Mouse (Mus musculus) spleen, postnatal 10 days (tissue): ENCODE results near the gene Lman2.

Experiments used
- DNase-seq, 2 experiments: peaks; one replicate each; pipeline ENCODE4 v3.0.0; 2021 to 2022; ENCODE audit warnings: low spot score in 2 of 2

Gene Lman2

DNA sequence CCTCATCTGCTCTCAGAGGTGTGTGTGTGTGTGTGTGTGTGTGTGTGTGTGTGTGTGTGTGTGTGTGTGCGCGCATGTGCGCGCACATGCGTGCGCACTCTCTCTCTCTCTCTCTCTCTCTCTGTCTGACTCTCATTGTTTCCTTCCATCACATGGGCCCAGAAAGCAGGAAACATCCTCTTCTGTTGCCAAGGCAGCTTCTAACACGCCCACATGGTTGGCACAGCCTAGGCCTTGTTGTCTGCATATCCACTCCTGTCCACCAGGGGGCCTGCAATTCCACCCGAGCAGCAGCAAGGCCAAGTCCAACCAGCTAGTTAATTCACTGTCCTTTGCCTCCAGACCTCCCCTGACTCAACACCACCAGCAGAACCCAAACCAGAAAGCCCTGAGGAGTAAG is 35.0 kb downstream of the Lman2 start:
- DNase-seq = peak; percentile 88 to 92

DNA sequence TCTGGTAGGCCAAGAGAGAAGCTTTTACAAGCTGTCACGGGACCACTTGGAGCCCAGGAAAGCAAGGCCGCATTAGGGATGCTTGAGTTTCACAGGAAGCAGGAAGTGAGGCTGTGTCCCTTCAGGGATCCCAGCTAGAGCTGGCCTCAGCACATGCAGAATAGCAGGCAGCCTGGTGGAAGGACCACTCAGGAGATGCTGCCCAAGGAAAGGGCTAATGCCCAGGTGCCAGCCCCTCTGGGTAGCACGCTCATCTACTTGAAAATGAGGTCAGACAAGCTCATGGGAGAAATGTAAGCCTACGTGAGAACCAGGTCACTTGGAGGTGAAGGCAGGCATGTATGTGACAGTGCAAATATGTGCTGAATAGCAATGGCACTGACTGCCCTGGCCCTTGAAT is 35.4 kb downstream of the Lman2 start:
- DNase-seq = no peak

DNA sequence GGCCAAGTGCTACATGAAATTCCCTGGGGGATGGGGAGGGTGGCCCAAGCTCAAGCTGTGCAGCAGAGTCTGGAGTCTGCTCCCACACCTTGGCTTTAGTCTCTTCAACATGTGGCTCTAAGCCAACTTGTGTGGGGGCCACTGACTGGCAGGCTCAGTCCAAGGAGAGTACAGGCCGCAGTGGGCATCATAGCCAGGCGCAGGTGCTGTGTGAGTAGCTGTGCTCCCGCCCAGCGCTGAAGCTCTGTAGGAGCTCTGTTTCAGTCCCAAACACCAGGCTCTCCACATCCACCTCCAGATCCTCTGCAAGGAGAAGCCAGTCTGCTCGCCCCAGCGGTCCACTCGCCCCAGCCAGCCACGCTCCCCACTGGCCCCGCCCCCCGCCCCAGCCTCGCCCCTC is 37.0 kb downstream of the Lman2 start:
- DNase-seq = no peak

- peak; percentile 26 to 50 for DNase-seq
These were observed 40.3 kb downstream of the Lman2 start for GRCm38 (mm10) chr13:55322130-55322825.

GRCm38 (mm10) chr13:55321434-55322129 is 41.0 kb downstream of the Lman2 start, which contains the start of gene Rab24:
Rab24 (minus strand) TSS chr13:55321946.
- peak; percentile 85 to 93 for DNase-seq

DNA sequence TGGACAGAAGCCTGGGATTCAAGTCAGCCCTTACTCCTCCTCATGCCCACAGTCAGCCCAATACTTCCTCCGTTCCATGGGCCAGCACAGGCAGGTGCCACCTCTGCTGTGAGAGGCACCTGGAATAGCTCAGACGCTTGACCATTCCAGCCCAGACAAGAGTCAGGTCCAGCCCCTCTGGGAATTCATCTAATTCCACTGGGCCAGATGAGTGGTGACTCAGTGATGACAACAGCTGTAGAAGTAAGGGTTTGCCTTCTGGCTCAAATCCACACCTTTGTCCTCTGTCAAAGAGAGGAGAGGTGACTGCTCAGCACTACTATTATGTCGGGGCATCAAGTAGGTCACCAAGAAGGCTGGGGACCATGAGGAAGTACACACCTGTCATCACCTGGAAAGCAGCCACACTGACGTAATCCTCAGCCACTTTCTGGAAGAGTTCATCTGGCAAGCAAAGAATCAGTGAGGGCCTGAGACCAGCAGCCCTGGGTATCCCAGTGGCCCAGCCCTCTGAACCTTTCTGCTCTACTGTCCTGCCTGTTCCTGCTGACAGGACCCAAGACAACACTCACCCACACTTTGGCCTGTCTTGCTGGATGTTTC is 42.6 kb downstream of the Lman2 start, which contains the start of gene Prelid1:
Gene Prelid1, plus strand, starts transcription at position 570 of the 603 bp plus-strand sequence.
- no peak for DNase-seq

DNA sequence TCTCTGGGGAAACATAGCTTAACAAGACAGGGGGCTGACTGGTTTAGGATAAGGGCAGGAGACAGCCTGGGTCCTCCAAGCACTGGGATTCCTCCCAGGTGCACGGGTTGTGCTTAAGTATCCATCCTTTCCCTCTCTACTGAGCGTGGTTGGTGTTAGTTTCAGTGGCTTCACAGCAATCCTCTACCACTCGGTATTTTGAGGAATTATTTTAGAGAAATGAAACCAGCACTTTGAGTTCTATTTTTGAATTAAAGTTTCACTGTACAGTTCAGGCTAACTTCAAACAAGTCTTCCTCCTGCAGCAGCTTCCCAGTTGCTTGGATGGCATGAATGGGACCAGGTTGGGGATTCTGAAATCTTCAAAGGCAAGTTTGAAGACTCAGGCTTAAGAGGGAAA is 44.2 kb downstream of the Lman2 start:
- no peak for DNase-seq

DNA sequence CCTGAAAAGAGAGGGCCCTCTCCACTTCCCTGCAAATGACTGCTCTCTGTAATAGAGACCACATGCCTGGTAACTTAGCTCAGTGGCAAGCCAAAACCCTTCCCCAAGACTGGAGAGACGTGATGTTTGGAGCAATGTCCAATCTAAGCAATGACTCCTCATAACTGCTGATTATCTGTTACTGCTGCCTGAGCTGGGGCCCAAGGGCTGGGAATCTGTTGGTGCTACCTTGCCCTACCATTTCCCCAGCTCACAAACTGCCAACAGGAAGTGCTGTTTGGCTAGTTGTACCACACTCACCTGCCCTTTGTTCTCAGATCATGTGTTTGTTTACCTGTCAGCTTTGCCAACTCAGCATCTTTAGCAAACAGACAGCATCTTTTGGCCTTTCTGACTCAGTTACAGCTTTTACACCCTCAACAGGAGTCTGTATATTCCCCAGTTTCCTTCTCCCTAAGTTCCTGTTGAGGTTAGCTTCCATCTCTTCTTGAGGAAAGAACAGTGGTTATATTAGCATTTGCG is 47.6 kb downstream of the Lman2 start:
- no peak for DNase-seq

DNA sequence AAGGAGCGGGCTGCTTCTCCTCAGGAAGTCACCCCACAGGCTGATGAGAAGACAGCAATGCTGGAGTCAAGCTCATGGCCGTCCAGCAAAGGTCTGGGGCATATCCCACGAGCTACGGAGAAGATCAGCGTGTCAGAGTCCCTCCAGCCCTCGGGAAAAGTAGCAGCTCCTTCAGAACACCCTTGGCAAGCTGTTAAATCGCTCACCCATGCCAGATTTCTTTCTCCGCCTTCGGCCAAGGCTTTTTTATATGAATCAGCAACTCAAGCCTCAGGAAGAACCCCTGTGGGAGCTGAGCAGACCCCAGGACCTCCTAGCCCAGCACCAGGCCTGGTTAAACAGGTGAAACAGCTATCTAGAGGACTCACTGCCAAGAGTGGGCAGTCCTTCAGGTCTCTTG is 49.5 kb downstream of the Lman2 start:
- no peak for DNase-seq

- no peak for DNase-seq
These were observed 50.5 kb downstream of the Lman2 start for GRCm38 (mm10) chr13:55312028-55312630.

DNA sequence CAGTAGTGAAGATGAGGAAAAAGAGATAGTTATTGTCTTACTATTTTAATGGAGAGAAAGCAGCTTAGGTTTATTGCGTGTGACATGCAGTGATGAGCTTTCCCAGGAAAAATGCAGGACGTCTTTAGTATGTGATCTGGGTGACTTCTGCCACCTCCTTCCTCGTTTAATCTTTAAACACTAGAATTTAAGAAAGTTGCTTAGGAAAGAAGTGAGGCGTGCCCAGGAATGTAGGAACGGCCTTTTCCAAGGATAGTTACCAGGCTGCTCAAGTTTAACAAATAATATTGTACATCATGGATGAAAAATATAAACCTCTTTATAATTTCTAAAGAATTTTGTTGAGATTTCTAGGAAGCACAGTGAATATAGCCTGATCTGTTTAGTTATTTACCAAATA is 61.7 kb downstream of the Lman2 start:
- DNase-seq = no peak

DNA sequence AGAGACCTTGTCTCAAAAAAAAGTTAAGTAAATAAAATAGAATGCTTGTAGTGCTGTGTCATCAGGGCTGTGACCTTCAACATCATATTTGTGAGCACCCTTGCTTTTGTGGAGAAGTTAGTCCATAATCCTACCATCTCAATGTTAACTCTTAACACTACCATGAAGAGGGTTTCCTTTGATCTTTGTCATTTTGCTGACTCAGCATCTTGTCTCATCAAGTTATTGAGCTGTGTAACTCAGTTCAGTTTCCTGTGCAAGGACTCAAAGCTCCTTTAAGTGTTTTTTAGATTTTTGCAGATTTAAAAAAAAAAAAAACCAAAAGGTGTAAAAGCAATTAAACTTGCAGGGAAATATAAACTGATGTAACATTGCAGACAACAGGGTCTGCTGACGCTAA is 65.8 kb downstream of the Lman2 start:
- no peak for DNase-seq
